Mouse (Mus musculus): ENCODE measurements around the gene Hltf. TPM values are rescaled to one million over a fixed set of nuclear protein-coding genes. Genes with fewer than 3 reads are reported as not detected.
"Not testable (repeated sequence)": the region's sequence is repeated elsewhere in the genome, so short reads cannot be mapped to it uniquely, and the experiment has no call there.

The Hltf gene
- 1 to 10 TPM; 2.7 to 4.4 TPM for total RNA-seq (2021)
- long read RNA-seq, experiment 1, full-length matches to known transcripts: 1 of 2 reads
- long read RNA-seq, experiment 1, partial matches to known transcripts: 0 of 2 reads
- long read RNA-seq, experiment 1, other reads (novel, unspliced or antisense): 1 of 2 reads
- long read RNA-seq, experiment 2: 0 reads

DNA sequence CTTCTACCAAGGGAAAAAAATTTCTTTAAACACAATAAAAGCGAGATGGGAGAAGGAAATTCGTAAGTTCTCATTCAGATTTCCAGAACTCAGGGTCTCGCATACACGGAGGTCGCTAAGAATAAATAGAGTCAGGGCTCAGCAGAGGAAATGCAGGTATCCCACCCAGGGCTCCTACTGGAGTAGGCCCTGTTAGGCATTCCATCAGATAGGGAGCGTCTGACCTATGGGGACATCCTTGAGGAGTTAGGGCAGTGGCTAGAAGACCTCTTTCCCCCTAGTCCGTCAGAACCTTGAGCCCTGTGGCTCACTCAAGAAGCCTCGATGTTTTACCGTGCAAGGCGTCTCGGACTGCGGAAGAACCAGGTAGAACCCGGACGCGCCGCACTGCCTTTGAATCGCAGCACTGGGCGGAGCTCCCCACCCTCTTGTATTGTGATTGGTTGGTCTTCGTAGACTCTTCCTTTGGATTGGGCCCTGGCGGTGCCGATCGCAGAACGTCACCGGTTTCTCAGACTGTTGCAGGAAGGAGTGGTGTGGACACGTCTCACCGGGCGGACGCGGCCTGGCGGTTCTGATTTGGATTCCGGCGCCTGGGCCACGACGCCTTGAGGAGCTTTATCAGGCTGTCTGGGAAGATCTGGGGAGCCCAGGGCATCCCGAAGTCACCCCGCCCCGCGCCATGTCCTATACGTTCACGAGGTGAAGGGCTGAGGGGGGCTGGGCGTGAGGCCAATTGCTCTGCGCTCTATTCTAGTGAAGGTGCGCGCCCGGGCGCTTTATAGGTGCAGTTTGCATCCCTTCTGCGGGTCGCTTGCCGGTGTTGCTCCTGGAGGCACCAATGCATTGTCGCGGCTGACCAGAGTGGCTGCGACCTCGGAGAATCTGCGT is at the start of gene Hltf:
TSS of gene Hltf (plus strand) at position 506 of the 891 bp plus-strand sequence.
- intact Hi-C loops (cut with DNase I): loop anchor here (1.0 kb wide), 1 partner anchor 22 kb away; the partner anchor contains the start of gene Hps3

GRCm38 (mm10) chr3:20010464-20010863 is 47.1 kb upstream of the Hltf start:
- H3K4me3 ChIP-seq: no peak overlapping the region
- DNase-seq: no peak
- TF ChIP-seq CTCF (IDR thresholded peaks at IDR 0.05): no peak
- intact Hi-C loops (cut with DNase I): no loop called here
- H3K27ac ChIP-seq: no peak overlapping the region

More for the DNA sequence above, at the start of gene Hltf:
- no peak for TF ChIP-seq CTCF (IDR thresholded peaks at IDR 0.05)
- peak; percentile 94 for DNase-seq
- H3K27ac ChIP-seq: peak within 1 kb of the TSS; percentile 91
- H3K4me3 ChIP-seq: peak within 1 kb of the TSS; percentile 99

DNA sequence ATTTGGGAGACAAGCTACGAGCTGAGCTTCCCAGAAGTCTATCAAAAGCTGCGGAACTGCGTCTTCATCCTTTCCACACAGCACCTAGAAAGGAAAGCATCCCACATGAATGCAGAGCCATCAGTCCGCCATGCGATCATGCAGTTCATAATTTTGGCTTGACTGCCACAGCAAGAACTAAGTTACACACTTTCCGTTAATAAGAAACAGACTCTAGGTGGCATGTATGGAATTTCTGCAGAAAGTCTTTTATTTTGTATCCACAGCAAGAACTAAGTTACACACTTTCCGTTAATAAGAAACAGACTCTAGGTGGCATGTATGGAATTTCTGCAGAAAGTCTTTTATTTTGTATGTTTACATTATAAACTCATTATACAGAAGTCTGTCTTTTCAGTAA is 46.7 kb upstream of the Hltf start:
- intact Hi-C loops (cut with DNase I); H3K27ac ChIP-seq; DNase-seq; H3K4me3 ChIP-seq: not testable (repeated sequence)

- intact Hi-C loops (cut with DNase I): no loop called here
- no peak for TF ChIP-seq CTCF (IDR thresholded peaks at IDR 0.05)
- no peak overlapping the region for H3K27ac ChIP-seq
- DNase-seq: no peak
- no peak overlapping the region for H3K4me3 ChIP-seq
These were observed 43.2 kb upstream of the Hltf start for GRCm38 (mm10) chr3:20014454-20014853.

DNA sequence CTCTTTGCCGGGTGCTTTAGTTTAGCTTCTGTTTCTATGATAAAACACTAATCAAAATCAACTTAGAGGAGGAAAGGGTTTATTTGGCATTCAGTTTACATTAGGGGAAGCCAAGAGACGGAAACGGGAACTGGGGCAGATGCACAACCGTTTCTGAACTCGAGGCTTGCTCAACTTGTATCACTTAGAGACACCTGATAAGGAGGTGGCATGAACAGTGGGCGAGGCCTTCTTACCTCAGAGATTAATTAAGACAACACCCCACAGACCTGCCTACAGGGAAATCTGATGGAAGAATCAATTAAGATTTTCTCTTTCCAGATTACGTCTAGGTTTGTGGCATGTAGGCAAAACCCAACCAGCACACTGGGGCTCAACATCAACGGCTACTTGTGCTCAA is 39.5 kb upstream of the Hltf start:
- intact Hi-C loops (cut with DNase I): no loop called here
- H3K27ac ChIP-seq: no peak overlapping the region
- DNase-seq: no peak
- no peak for TF ChIP-seq CTCF (IDR thresholded peaks at IDR 0.05)
- H3K4me3 ChIP-seq: no peak overlapping the region

- no peak for DNase-seq
- intact Hi-C loops (cut with DNase I): no loop called here
- Histone ChIP-seq H3K27ac (no peak overlapping the region), H3K4me3 (no peak overlapping the region)
- no peak for TF ChIP-seq CTCF (IDR thresholded peaks at IDR 0.05)
These were observed 33.8 kb upstream of the Hltf start for GRCm38 (mm10) chr3:20023832-20024231.

DNA sequence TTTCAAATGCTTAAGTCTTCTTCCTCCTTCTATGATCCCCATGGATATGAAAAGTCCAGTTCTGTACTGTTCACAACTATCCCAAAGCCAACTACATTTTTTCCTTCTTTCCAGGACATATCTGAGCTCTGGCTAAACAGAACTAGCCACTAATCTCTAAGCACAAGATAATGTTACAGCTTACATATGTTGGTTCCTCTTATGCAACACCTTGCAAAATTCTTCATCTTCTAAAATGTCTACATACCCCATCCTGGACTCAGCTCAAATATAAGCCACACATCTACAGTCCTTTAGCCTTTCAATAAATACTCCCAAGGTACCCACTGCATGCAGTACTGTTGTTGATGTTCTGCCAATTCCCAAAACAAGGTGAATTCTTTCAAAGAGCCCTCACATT is 31.1 kb upstream of the Hltf start:
- no peak for TF ChIP-seq CTCF (IDR thresholded peaks at IDR 0.05)
- DNase-seq: no peak

DNA sequence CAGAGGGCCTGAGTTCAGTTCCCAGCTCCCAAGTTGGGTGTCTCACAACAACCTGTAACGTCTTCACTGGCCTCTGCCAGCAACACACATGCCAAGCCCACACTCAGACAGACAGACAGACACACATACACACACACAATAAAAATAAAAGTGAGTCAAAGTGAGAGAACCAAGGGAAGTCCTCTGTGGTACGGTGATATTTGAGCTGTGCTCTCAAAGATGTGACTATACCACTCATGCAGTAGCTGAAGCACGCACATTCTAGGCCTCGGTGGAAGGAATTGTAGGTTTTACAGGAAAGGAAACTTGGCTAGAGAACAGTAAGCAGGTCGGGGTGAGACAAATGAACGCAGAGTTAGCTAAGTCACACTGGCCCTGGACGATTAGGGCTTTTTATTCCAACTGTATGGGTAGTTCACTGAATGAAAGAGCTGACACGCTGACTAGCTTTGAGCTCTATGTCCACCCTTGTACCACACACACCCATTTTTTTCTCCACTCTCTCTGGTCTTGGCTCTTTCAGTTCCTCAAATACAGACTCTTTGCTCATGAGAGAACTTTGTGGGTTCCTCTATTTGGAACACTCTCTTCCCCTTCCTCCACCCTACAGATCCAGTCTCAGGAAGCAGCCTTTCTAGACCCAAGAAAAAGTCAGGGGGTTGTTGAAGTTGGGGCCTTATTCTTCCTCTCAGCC is 30.5 kb upstream of the Hltf start:
- intact Hi-C loops (cut with DNase I): no loop called here
- Histone ChIP-seq H3K27ac (no peak overlapping the region), H3K4me3 (no peak overlapping the region)
- no peak for TF ChIP-seq CTCF (IDR thresholded peaks at IDR 0.05)
- DNase-seq: no peak

More for the DNA sequence above, 31.1 kb upstream of the Hltf start:
- no peak overlapping the region for H3K4me3 ChIP-seq
- intact Hi-C loops (cut with DNase I): no loop called here
- no peak overlapping the region for H3K27ac ChIP-seq

DNA sequence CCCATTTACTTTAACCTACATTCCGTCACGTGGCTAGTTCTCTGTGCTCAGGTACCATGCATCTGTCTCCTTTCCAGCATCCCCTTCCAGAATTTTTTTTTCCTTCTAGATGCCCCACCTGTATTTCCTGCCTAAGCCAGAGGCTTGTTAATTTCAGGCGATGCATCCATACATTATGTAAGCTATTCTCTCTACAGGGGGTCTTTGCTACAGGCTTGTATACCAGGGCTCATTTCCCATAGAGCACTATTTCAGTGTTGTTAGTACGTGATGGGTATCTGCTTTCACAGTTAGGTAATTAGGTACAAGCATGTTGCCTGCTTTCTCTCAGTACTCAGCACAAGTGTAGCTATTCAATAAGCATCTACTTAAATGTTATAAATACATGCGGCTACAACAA is 29.8 kb upstream of the Hltf start:
- H3K4me3 ChIP-seq: no peak overlapping the region
- no peak for TF ChIP-seq CTCF (IDR thresholded peaks at IDR 0.05)
- intact Hi-C loops (cut with DNase I): no loop called here
- H3K27ac ChIP-seq: peak overlapping the region; percentile 12; the same call in 1 of the 2 replicates
- no peak for DNase-seq

GRCm38 (mm10) chr3:20028640-20029039 is 29.0 kb upstream of the Hltf start:
- DNase-seq: no peak
- Histone ChIP-seq H3K27ac (no peak overlapping the region), H3K4me3 (no peak overlapping the region)
- intact Hi-C loops (cut with DNase I): no loop called here
- no peak for TF ChIP-seq CTCF (IDR thresholded peaks at IDR 0.05)

GRCm38 (mm10) chr3:20030807-20031206 is 26.8 kb upstream of the Hltf start:
- intact Hi-C loops (cut with DNase I): loop anchor here (5.0 kb wide), 1 partner anchor 121 kb away; no protein-coding TSS in a partner anchor
- Histone ChIP-seq H3K4me3 (no peak overlapping the region), H3K27ac (no peak overlapping the region)
- no peak for TF ChIP-seq CTCF (IDR thresholded peaks at IDR 0.05)
- no peak for DNase-seq

GRCm38 (mm10) chr3:20033761-20034718 is 23.6 kb upstream of the Hltf start:
- H3K4me3 ChIP-seq: peak overlapping the region; percentile 84
- DNase-seq: no peak
- TF ChIP-seq CTCF (IDR thresholded peaks at IDR 0.05): no peak
- intact Hi-C loops (cut with DNase I): loop anchor here (1.0 to 5.0 kb wide), 2 partner anchors 118 to 165 kb away; no protein-coding TSS in a partner anchor
- peak overlapping the region; percentile 92 for H3K27ac ChIP-seq
